Mouse (Mus musculus) heart, postnatal 0 days (tissue): ENCODE data around the gene Npr2. TPM values are rescaled to one million over a fixed set of nuclear protein-coding genes. Genes with fewer than 3 reads are reported as not detected.

Source experiments
- ATAC-seq: fragments of 200-750 bp; cut with Nextera tagmentation; 2 replicates; pipeline ENCODE4 v1.8.0; 2017; ENCODE audit warnings: low read depth, moderate number of reproducible peaks, moderate library complexity; ENCODE audit not compliant: insufficient read depth
- DNase-seq: peaks from one replicate; pipeline ENCODE4 v3.0.0-alpha.2; 2016; ENCODE audit warnings: low spot score
- H3K27ac ChIP-seq: fragments of 300-500 bp; sonication (generic); 2 replicates; pipeline ENCODE4 v1.5.1; 2014; ENCODE audit warnings: low read depth, mild to moderate bottlenecking
- H3K27me3 ChIP-seq: fragments of 300-500 bp; sonication (generic); 2 replicates; pipeline ENCODE4 v1.6.1; 2014; ENCODE audit warnings: low read length, mixed read lengths; ENCODE audit not compliant: control insufficient read depth, insufficient read depth
- H3K36me3 ChIP-seq: fragments of 300-500 bp; sonication (generic); replicated peaks from 2 replicates; pipeline ENCODE4 v1.6.1; 2014; ENCODE audit warnings: low read length, mixed read lengths; ENCODE audit not compliant: control insufficient read depth, insufficient read depth
- H3K4me1 ChIP-seq: fragments of 300-500 bp; sonication (generic); 2 replicates; pipeline ENCODE4 v1.6.1; 2014; ENCODE audit warnings: antibody characterized with exemption; ENCODE audit not compliant: control insufficient read depth, insufficient read depth
- H3K4me2 ChIP-seq: fragments of 300-500 bp; sonication (generic); 2 replicates; pipeline ENCODE4 v1.6.1; 2014; ENCODE audit warnings: low read depth, mild to moderate bottlenecking, low read length, moderate library complexity
- H3K4me3 ChIP-seq: fragments of 300-500 bp; sonication (generic); 2 replicates; pipeline ENCODE4 v1.5.1; 2014; ENCODE audit warnings: low read depth, low read length
- H3K9ac ChIP-seq: fragments of 300-500 bp; sonication (generic); replicated peaks from 2 replicates; pipeline ENCODE4 v1.6.1; 2014; ENCODE audit warnings: low read depth, low read length, mixed read lengths
- H3K9me3 ChIP-seq: fragments of 300-500 bp; sonication (generic); replicated peaks from 2 replicates; pipeline ENCODE4 v1.6.1; 2016; ENCODE audit warnings: low read length; ENCODE audit not compliant: control insufficient read depth
- CTCF ChIP-seq: IDR thresholded peaks from 2 replicates; pipeline ENCODE4 v1.5.1; 2016; ENCODE audit warnings: antibody characterized with exemption, control low read depth, low read depth
- EP300 ChIP-seq: IDR thresholded peaks from 2 replicates; pipeline ENCODE4 v1.6.1; 2016; ENCODE audit warnings: antibody characterized with exemption, low read depth
- WGBS: fragments of 180-500 bp; shearing (Covaris S2); extraction: QIAGEN DNeasy Blood & Tissue Kit; methylation state at CpG from one replicate; pipeline ENCODE4 v1.1.7; 2014; 5-methylcytosine and 5-hydroxymethylcytosine counted together
- polyA plus RNA-seq: library from polyadenylated mRNA; unstranded; fragments of >200 nt; fragmentation: Nextera tagmentation; extraction: Ambion mirVana; gene quantifications from 2 replicates; pipeline ENCODE4 v1.2.1, GENCODE M21; 2015
- total RNA-seq: library from RNA; depleted of rRNA; stranded (reverse); fragments of >200 nt; gene quantifications from 2 replicates; pipeline ENCODE4 v1.2.3, GENCODE M21; 2014; ENCODE audit warnings: low replicate concordance

Gene Npr2
- total and polyA plus RNA-seq, 2 experiments from 2014 or later = 6.9 to 23.1 TPM

DNA sequence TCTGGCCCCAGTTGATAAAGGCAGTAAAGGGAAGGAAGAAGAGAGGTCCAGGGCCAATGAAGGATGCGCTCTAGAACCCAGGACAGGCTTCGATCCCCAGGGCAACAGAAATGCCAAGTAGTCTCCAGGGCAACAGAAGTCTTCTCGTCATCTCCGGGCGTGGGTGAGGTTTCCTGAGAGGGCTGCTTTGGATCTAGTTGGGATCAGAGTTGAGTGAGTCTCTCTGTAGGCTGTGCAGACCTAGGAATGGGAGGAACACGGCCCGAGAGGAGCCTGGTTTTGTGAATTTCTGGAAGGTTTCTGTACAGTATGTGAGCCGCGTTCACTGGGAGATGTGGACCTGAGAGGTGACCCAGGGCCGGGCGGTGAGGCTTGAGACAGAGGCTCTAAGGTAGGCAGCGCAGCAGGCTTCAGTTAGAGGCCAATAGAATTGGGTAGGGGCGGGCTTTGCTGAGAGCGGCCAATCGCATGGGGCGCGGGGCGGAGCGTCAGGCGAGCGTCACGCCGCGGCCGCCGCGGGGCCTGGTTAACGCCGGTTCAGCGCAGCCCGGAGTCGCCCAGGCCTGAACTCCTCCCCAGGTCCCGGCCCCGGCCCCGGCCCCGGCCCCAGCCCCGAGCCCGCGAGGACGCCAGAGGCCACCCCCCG is 37.2 kb downstream of the Npr2 start, which contains the start of the genes Tmem8b and Fam221b:
Gene Tmem8b, plus strand, starts transcription at position 190 of the 646 bp plus-strand sequence.
Gene Fam221b, minus strand, starts transcription at position 364 of the 646 bp plus-strand sequence.
- H3K4me1 ChIP-seq = 0 out of 2 replicates have a peak, but pooled peaks cover 8% of the 10 kb centered on the region
- WGBS = under 1% methylated on average over 40 of the region's 41 CpGs
- H3K27me3 ChIP-seq = peaks cover 8% of the 10 kb centered on the region
- peak within 1 kb of the TSS; percentile 92 for H3K4me2 ChIP-seq
- H3K36me3 ChIP-seq = no peaks in the 10 kb centered on the region
- no peaks in the 10 kb centered on the region for H3K9me3 ChIP-seq
- DNase-seq (peak; percentile 77), ATAC-seq (peak; percentile 91)
- H3K4me3 ChIP-seq = peak within 1 kb of the TSS; percentile 78
- peak within 1 kb of the TSS; percentile 86 for H3K9ac ChIP-seq
- H3K27ac ChIP-seq = peak within 1 kb of the TSS; percentile 77
- TF ChIP-seq CTCF = no peak
- no peak for TF ChIP-seq EP300

DNA sequence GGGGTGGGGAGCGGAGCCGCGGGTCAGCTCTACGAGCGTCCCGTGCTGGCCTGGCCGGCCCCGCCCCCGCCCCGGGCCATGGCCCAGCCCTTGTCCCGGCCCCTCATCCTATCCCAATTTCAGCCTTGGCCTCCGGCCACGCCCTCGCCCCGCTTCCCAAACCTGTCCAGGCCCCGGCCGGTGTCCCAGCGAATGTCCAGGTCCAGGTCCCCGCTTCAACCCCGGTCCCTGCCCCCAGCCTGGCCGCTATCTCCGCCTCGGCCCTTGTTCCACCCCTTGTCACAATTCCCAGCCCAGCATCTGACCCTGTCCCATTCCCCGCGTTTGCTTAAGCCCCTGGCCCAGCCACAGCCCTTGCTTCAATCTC is 37.7 kb downstream of the Npr2 start:
- Histone ChIP-seq H3K4me3 (peak overlapping the region; percentile 78), H3K4me2 (peak overlapping the region; percentile 92), H3K27me3 (peaks cover 8% of the 10 kb centered on the region), H3K27ac (peak overlapping the region; percentile 77), H3K36me3 (0 out of 2 replicates have a peak, but pooled peaks cover 4% of the 10 kb centered on the region), H3K9ac (peak overlapping the region; percentile 86), H3K9me3 (no peaks in the 10 kb centered on the region), H3K4me1 (0 out of 2 replicates have a peak, but pooled peaks cover 8% of the 10 kb centered on the region)
- TF ChIP-seq CTCF = no peak
- no peak for TF ChIP-seq EP300
- ATAC-seq (peak; percentile 73), DNase-seq (no peak)
- 4% methylated on average over 13 of the region's 25 CpGs for WGBS

DNA sequence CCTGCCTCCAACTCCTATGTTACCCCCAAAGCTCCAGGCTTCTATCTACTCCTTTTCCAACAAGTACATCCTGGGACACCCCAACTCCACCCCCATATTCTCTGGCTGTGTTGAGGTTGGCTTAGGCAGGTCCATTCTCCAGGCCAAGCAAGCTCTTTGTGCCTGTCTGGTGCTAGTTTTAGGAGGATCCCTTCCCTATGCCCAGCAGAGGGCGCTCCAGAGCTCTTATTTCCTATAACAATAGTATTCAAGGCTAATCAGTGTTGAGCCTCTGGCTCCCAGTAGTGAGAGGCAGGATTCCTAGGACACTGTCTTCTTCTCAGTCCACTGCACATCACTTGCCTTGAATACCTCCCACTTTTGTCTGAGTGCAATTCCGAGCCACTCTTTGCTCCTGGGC is 40.3 kb downstream of the Npr2 start:
- Histone ChIP-seq H3K9me3 (no peaks in the 10 kb centered on the region), H3K4me1 (0 out of 2 replicates have a peak, but pooled peaks cover 8% of the 10 kb centered on the region), H3K4me2 (no peak overlapping the region), H3K4me3 (no peak overlapping the region), H3K36me3 (peaks cover 9% of the 10 kb centered on the region; the same call in 1 of the 2 replicates), H3K27ac (no peak overlapping the region), H3K27me3 (no peaks in the 10 kb centered on the region), H3K9ac (no peak overlapping the region)
- DNase-seq (peak; percentile 81), ATAC-seq (peak; percentile 34; the same call in 1 of the 2 replicates)
- peak; percentile 80 for TF ChIP-seq CTCF
- TF ChIP-seq EP300 = no peak
- WGBS = 4% methylated on average over 2 of the region's 2 CpGs

DNA sequence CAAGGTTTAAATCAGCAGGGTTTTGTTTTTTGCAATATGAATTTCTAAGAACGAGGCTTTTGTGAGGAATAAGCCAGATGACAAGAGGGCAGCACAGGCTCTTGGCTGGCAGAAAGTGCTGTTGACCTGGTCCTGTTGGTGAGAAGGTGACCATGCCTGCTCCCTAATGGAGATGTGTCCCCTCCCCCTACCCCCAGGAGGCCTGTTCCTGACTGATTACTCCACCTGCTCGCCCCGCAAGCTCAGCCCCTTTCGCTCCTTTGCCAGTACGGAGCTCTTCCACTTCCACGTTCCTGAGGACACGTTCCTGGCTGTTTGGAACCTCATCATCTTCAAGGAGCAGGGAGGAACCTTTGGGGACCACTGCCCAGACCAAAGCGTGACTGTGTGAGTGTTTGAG is 42.0 kb downstream of the Npr2 start:
- no peaks in the 10 kb centered on the region for H3K9me3 ChIP-seq
- no peak overlapping the region for H3K4me3 ChIP-seq
- H3K4me2 ChIP-seq = no peak overlapping the region
- no peak overlapping the region for H3K9ac ChIP-seq
- DNase-seq = no peak
- H3K4me1 ChIP-seq = 0 out of 2 replicates have a peak, but pooled peaks cover 8% of the 10 kb centered on the region
- H3K36me3 ChIP-seq = peaks cover 9% of the 10 kb centered on the region
- no peak for ATAC-seq
- H3K27me3 ChIP-seq = no peaks in the 10 kb centered on the region
- no peak overlapping the region for H3K27ac ChIP-seq
- WGBS = 85% methylated on average over 8 of the region's 8 CpGs
- TF ChIP-seq EP300 (no peak), CTCF (no peak)

DNA sequence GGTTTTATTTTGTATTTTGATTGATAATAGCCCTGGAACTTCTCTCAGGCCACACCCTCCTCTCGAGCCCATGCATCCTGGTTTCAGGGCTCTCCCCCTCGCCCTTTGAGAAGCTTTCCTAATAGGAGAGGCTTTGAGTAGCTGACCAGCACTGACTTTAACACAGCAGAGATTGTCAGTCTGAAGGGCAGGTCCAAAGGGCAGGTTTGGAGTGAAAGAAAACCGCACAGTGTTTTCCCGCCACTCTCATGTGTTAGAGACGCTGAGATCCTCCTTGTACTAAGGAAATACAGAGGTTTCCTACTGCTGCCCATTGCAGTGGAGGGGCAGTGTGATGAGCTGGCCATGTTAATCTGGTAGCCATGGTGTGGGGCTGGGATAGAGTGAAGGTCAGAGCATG is 43.2 kb downstream of the Npr2 start:
- Histone ChIP-seq H3K4me1 (0 out of 2 replicates have a peak, but pooled peaks cover 4% of the 10 kb centered on the region), H3K27me3 (no peaks in the 10 kb centered on the region), H3K27ac (no peak overlapping the region), H3K9ac (no peak overlapping the region), H3K36me3 (peaks cover 9% of the 10 kb centered on the region), H3K4me2 (no peak overlapping the region), H3K4me3 (no peak overlapping the region), H3K9me3 (no peaks in the 10 kb centered on the region)
- DNase-seq (no peak), ATAC-seq (no peak)
- TF ChIP-seq EP300 (no peak), CTCF (no peak)
- WGBS = 78% methylated on average over 5 of the region's 5 CpGs
